Mouse (Mus musculus) neural tube, embryonic 12.5 days (tissue): ENCODE measurements at regions not wholly inside any gene's neighbourhood (a gene's known extent, or its start where the extent isn't known, plus 50 kb on each side); places are given as distances from the start of the nearest gene placed in this dataset.
A peak's percentile ranks its signal among the peaks of the same experiment; 100 is the strongest.
"Not testable (repeated sequence)": the region's sequence is repeated elsewhere in the genome, so short reads cannot be mapped to it uniquely, and the experiment has no call there.

Experiments
- ATAC-seq: fragments of 200-750 bp; cut with Nextera tagmentation; 2 replicates; pipeline ENCODE4 v1.8.0; 2017; ENCODE audit warnings: low read depth, mild to moderate bottlenecking, moderate TSS enrichment, moderate library complexity; ENCODE audit not compliant: low FRiP score
- H3K27ac ChIP-seq: fragments of 300-500 bp; sonication (generic); 2 replicates; pipeline ENCODE4 v1.5.1; 2016
- H3K27me3 ChIP-seq: fragments of 300-500 bp; sonication (generic); replicated peaks from 2 replicates; pipeline ENCODE4 v1.6.1; 2016; ENCODE audit warnings: mild to moderate bottlenecking
- H3K36me3 ChIP-seq: fragments of 300-500 bp; sonication (generic); 2 replicates; pipeline ENCODE4 v1.6.1; 2016; ENCODE audit warnings: mild to moderate bottlenecking
- H3K4me1 ChIP-seq: fragments of 300-500 bp; sonication (generic); 2 replicates; pipeline ENCODE4 v1.6.1; 2016
- H3K4me2 ChIP-seq: fragments of 300-500 bp; sonication (generic); replicated peaks from 2 replicates; pipeline ENCODE4 v1.6.1; 2016; ENCODE audit warnings: mild to moderate bottlenecking
- H3K4me3 ChIP-seq: fragments of 300-500 bp; sonication (generic); 2 replicates; pipeline ENCODE4 v1.5.1; 2016
- H3K9ac ChIP-seq: fragments of 300-500 bp; sonication (generic); 2 replicates; pipeline ENCODE4 v1.6.1; 2016; ENCODE audit warnings: mild to moderate bottlenecking
- H3K9me3 ChIP-seq: fragments of 300-500 bp; sonication (generic); 2 replicates; pipeline ENCODE4 v1.6.1; 2016; ENCODE audit warnings: mild to moderate bottlenecking
- WGBS: fragments of 180-500 bp; shearing (Covaris S2); methylation state at CpG from one replicate; pipeline ENCODE4 v1.1.7; 2016; 5-methylcytosine and 5-hydroxymethylcytosine counted together

GRCm38 (mm10) chr13:107774499-107774898 lies 269.7 kb upstream of the Smim15 start:
- H3K27me3 ChIP-seq, H3K9me3 ChIP-seq, H3K4me1 ChIP-seq, ATAC-seq, H3K4me2 ChIP-seq, H3K27ac ChIP-seq, H3K36me3 ChIP-seq, H3K9ac ChIP-seq, H3K4me3 ChIP-seq: not testable (repeated sequence)
- WGBS, result 95% methylated on average over 19 of the region's 19 CpGs

DNA sequence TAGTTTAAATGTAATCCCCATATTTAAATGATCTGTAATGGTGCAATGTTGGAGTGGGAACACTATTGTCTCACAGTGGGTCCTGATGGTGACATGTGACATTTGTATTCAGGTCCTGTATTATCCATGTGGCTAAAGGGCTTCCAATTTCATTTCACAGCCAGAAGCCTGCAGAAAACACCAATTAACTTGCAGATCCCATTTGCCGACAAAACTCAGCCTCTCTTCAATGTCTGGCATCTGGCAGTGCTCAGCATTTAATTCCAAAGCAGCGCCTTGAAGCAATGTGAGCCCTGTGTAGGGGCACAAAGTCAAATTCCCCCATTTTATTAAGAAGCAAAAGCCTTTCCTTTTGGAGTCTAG lies 277.0 kb upstream of the Smim15 start:
- Histone ChIP-seq H3K27ac (no peak overlapping the region), H3K27me3 (no peaks in the 10 kb centered on the region), H3K9me3 (no peaks in the 10 kb centered on the region), H3K4me2 (no peak overlapping the region), H3K36me3 (peaks cover 8% of the 10 kb centered on the region), H3K9ac (no peak overlapping the region), H3K4me1 (peaks cover 6% of the 10 kb centered on the region), H3K4me3 (no peak overlapping the region)
- peak; percentile 88 for ATAC-seq
- WGBS, result 33% methylated on average over 2 of the region's 2 CpGs

- H3K4me3 ChIP-seq, result no peak overlapping the region
- peaks cover 6% of the 10 kb centered on the region for H3K4me1 ChIP-seq
- no peak overlapping the region for H3K9ac ChIP-seq
- H3K27me3 ChIP-seq, result no peaks in the 10 kb centered on the region
- WGBS, result 55% methylated on average over 13 of the region's 13 CpGs
- H3K4me2 ChIP-seq, result no peak overlapping the region
- H3K36me3 ChIP-seq, result peaks cover 8% of the 10 kb centered on the region
- no peak overlapping the region for H3K27ac ChIP-seq
- no peaks in the 10 kb centered on the region for H3K9me3 ChIP-seq
- ATAC-seq, result peak; percentile 76; the same call in 1 of the 2 replicates
These were observed 277.6 kb upstream of the Smim15 start for GRCm38 (mm10) chr13:107766397-107767261.

- no peak for ATAC-seq
- H3K4me2 ChIP-seq, result no peak overlapping the region
- WGBS, result 96% methylated on average over 5 of the region's 5 CpGs
- H3K4me3 ChIP-seq, result no peak overlapping the region
- H3K9me3 ChIP-seq, result no peaks in the 10 kb centered on the region
- H3K27ac ChIP-seq, result no peak overlapping the region
- no peaks in the 10 kb centered on the region for H3K27me3 ChIP-seq
- H3K4me1 ChIP-seq, result peaks cover 6% of the 10 kb centered on the region
- peaks cover 3% of the 10 kb centered on the region for H3K36me3 ChIP-seq
- no peak overlapping the region for H3K9ac ChIP-seq
These were observed 280.3 kb upstream of the Smim15 start for GRCm38 (mm10) chr13:107763911-107764310.

DNA sequence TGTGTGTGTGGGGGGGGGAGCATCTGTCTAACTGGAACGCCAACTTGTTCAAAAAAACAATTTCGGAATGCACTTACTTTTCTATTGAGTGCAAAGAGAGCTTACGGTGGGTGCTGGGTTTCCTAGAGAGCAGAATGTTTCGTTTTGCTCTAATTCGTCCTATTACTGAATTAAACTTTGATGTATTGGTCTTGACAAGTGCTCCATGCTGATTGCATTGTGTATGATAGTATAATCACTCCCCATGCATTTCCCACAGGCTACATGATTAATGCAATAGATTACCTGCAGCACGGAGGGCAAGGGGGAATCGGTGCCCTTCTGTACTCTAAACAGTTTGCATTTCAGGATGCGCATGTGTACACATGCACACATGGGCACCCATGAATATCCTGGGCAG lies 283.7 kb upstream of the Smim15 start:
- Histone ChIP-seq H3K9ac (no peak overlapping the region), H3K9me3 (no peaks in the 10 kb centered on the region), H3K4me3 (no peak overlapping the region), H3K4me1 (no peaks in the 10 kb centered on the region), H3K36me3 (peaks cover 9% of the 10 kb centered on the region), H3K27me3 (no peaks in the 10 kb centered on the region), H3K27ac (no peak overlapping the region), H3K4me2 (no peak overlapping the region)
- whole genome bisulfite sequencing, result 78% methylated on average over 8 of the region's 8 CpGs
- no peak for ATAC-seq

DNA sequence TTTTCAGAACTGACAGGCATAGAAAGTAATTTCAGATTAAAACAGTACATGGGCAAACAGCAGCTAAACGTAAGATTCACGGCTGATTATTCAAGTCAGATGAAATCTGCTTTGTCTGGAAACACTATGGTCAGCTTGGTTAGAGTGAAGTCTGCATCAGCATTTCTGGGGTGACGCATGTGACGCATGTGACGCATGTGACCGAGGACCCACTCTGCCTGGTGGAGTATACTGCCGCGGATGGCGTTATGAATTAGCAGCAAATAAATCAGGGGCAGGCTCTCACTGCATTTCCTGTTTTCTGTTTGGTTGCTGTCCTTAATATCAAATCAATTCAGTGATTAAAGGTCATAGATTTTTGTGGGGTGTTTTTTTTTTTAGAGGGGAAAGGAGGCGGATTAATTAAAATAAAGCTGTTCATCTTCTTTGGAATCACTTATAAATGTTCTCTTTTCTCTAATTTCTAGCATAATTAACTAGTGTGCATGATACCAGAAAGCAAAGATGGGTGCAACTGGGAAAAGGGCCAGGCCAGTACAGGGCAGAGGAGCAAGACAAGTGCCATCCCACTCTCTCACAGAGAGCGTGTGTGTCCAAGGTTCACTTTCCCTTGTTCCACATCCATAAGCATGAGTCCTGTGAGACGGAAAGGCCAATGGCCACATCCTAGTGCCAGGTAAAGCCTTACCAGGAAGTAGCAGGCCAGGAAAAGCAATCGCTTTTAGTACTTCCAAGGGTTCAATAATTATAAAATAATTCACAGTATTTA lies 285.7 kb upstream of the Smim15 start:
- H3K4me1 ChIP-seq, result no peaks in the 10 kb centered on the region
- no peaks in the 10 kb centered on the region for H3K9me3 ChIP-seq
- H3K4me2 ChIP-seq, result no peak overlapping the region
- H3K27me3 ChIP-seq, result no peaks in the 10 kb centered on the region
- H3K27ac ChIP-seq, result no peak overlapping the region
- ATAC-seq, result no peak
- 83% methylated on average over 13 of the region's 13 CpGs for WGBS
- no peak overlapping the region for H3K9ac ChIP-seq
- no peak overlapping the region for H3K4me3 ChIP-seq
- H3K36me3 ChIP-seq, result peaks cover 19% of the 10 kb centered on the region

GRCm38 (mm10) chr13:107752745-107753144 lies 291.5 kb upstream of the Smim15 start:
- peaks cover 22% of the 10 kb centered on the region for H3K36me3 ChIP-seq
- no peak overlapping the region for H3K27ac ChIP-seq
- H3K9ac ChIP-seq, result no peak overlapping the region
- H3K4me2 ChIP-seq, result no peak overlapping the region
- H3K27me3 ChIP-seq, result no peaks in the 10 kb centered on the region
- no peak overlapping the region for H3K4me3 ChIP-seq
- ATAC-seq, result no peak
- no peaks in the 10 kb centered on the region for H3K4me1 ChIP-seq
- WGBS, result 74% methylated on average over 3 of the region's 3 CpGs
- H3K9me3 ChIP-seq, result no peaks in the 10 kb centered on the region

DNA sequence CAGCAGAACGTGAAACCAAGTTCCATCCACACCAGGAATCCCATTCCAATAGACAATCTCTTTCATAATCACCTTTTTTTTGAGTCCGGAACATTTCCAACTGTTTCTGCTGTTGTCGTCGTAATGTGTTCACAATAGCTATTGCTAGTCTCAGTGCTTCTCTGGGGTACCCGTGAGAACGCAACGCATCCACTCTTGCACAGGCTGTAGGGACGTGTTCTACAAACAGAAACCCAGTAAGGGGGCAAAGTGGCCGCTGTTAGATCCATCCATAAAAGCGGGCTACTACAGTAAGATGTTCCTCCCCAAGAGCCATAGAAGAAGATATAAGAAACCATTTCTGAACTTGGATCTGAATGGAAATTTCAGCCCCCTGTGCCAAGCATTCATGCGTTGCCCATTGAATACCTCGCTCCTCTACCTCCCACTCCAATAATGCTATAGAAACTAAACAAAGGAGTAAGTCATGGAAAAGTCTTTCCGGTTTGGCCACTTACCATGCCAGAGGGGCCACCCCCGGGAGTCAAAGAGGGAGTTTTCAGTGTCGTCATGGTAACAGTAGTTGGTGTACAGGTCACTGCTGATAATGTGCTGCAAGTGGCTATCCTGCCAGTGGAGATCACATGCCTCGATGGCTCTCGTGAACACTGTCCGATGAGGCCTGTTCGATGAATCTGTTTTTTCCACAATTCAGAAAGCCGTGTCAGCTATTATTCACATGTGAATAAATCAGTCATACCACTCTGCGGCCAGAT lies 300.6 kb upstream of the Smim15 start:
- H3K36me3 ChIP-seq, result peaks cover 41% of the 10 kb centered on the region
- peak; percentile 87 for ATAC-seq
- no peak overlapping the region for H3K4me2 ChIP-seq
- no peak overlapping the region for H3K9ac ChIP-seq
- no peaks in the 10 kb centered on the region for H3K9me3 ChIP-seq
- WGBS, result 38% methylated on average over 21 of the region's 21 CpGs
- no peak overlapping the region for H3K4me3 ChIP-seq
- H3K27ac ChIP-seq, result no peak overlapping the region
- no peaks in the 10 kb centered on the region for H3K27me3 ChIP-seq
- H3K4me1 ChIP-seq, result peaks cover 16% of the 10 kb centered on the region

- no peak overlapping the region for H3K27ac ChIP-seq
These were observed 307.7 kb upstream of the Smim15 start for GRCm38 (mm10) chr13:107736581-107736980.

DNA sequence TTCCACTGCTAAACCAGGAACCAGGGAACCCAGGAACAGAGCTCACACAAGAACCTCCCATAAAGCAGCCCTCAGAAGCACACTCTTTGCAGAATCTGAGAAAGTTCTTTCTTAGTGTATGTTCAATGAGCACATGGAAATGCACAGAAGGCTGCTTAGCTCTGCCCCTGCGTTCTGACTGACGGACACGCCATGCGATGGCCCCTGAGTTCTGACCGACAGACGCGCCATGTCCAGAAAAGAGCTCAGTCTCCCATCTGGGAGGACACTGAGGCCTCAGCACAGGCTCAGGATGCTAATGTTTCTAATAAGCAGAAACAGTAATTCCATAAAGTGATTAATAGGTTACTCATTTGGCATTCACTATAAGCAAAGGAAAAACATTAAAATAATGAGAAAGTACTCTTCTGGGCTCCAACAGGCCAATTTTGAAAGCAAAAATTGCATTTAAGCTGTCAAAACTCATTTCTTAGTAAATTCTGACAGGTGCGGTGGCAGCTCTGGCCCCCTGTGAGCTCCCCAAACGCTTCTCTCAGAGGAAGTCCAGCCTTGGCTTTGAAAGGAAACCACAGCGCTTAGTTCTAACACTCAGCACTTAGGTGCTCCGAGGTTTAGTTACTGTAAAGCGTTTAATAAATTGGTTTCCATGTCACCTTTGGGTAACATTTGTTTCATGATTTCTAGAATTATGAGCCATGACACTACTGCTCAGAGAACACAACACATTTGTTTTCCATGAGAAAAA lies 309.9 kb upstream of the Smim15 start:
- H3K9ac ChIP-seq, result no peak overlapping the region
- H3K27me3 ChIP-seq, result no peaks in the 10 kb centered on the region
- 90% methylated on average over 12 of the region's 12 CpGs for WGBS
- peaks cover 41% of the 10 kb centered on the region for H3K36me3 ChIP-seq
- no peaks in the 10 kb centered on the region for H3K9me3 ChIP-seq
- no peak for ATAC-seq
- H3K4me2 ChIP-seq, result no peak overlapping the region
- no peaks in the 10 kb centered on the region for H3K4me1 ChIP-seq
- H3K27ac ChIP-seq, result no peak overlapping the region
- H3K4me3 ChIP-seq, result no peak overlapping the region

More at GRCm38 (mm10) chr13:107736581-107736980, 307.7 kb upstream of the Smim15 start:
- no peak overlapping the region for H3K9ac ChIP-seq
- no peak for ATAC-seq
- H3K9me3 ChIP-seq, result no peaks in the 10 kb centered on the region
- no peaks in the 10 kb centered on the region for H3K27me3 ChIP-seq
- H3K4me2 ChIP-seq, result no peak overlapping the region
- H3K4me1 ChIP-seq, result no peaks in the 10 kb centered on the region
- no peak overlapping the region for H3K4me3 ChIP-seq
- peaks cover 30% of the 10 kb centered on the region for H3K36me3 ChIP-seq
- WGBS, result 90% methylated on average over 8 of the region's 8 CpGs

DNA sequence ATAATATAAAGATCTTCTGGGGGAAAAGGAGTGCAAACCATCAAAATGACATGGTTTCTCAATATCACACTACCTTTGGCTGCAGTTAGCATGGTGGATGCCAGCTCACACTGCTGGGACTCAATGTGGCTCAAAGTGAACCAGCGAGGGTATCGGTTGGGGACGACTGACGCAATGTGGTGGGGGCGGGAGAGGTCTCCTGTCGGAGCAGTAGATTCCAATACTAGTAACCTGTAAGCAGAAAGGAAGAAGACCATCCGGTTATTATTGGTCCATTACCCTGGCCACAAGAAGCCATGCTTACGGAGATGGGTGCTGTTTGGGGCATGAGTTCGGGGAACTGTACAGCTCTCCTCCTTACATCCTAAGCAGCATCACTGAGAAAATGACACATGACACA lies 313.3 kb upstream of the Smim15 start:
- 96% methylated on average over 9 of the region's 9 CpGs for WGBS
- peaks cover 58% of the 10 kb centered on the region for H3K36me3 ChIP-seq
- H3K9me3 ChIP-seq, result no peaks in the 10 kb centered on the region

More for the DNA sequence above, 313.3 kb upstream of the Smim15 start:
- Histone ChIP-seq H3K4me1 (no peaks in the 10 kb centered on the region), H3K4me3 (no peak overlapping the region), H3K9ac (no peak overlapping the region), H3K27me3 (no peaks in the 10 kb centered on the region), H3K27ac (no peak overlapping the region), H3K4me2 (no peak overlapping the region)
- no peak for ATAC-seq
